Mouse (Mus musculus): ENCODE results near the gene Ssc4d.
A peak's percentile ranks its signal among the peaks of the same experiment; 100 is the strongest.

Ssc4d gene

DNA sequence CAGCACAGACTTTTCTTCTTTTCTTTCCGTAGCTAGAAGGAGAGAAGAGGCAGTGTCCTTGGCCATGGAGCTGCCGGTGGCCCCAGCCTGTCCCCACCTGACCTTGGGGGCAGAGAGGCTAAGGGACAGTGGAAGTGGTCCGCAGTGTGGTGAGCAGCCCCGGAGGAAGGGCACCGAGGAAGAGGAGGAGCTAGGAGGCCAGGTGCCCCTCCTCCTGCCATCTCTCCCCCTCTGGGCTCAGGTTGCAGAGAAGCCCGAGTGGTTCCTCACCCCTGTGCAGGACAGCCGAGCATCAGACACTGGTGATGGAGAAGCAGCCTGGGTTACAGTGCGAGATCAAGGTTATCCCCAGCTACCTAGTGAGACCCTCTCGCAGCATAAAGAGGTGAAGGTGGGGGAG, at the start of gene Ssc4d:
Gene Ssc4d, minus strand, starts transcription at position 167 of the 400 bp plus-strand sequence.
- DNase-seq (ENCODE audit: low spot score), result no peak

DNA sequence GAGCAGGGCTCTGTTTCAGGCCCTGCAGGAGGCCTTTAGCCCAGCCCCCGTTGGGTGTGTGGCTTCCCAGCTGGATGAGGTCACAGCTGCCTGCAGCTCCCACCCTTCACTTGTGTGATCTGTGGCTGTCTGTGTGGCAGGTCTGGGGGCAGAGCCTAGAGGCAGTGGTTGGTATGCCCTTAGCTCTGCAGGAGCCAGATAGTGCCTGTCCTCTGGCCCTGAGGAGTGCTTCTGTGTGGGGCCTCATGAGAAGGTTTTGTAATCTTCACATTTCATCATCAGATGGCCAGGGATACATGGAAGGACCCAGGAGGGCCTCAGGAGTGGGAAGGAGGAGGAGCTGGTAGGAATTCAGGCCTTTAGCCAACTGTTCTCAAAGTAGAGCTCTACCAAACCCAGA, 45.6 kb upstream of the Ssc4d start:
- no peak for DNase-seq (ENCODE audit: low spot score)

DNA sequence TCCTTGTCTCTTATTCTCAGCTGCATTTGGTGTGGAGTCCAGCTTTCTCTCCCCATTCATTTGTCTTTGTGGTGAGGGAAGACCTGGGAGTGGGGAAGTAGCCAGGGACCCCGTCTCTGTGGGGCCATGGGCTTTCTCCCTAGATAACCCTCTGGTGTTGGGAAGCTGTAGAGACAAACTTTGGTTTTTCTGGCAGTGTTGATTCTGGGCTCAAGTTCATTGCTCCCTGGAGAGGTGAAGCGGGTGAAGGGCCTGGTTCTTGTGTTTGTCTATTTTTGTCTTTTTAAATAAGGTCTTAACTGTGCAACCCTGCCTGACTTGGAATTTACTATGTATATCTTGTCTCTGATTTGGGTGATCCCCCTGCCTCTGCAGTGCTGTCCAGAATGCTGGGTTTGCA, 44.4 kb upstream of the Ssc4d start:
- no peak for DNase-seq (ENCODE audit: low spot score)

DNA sequence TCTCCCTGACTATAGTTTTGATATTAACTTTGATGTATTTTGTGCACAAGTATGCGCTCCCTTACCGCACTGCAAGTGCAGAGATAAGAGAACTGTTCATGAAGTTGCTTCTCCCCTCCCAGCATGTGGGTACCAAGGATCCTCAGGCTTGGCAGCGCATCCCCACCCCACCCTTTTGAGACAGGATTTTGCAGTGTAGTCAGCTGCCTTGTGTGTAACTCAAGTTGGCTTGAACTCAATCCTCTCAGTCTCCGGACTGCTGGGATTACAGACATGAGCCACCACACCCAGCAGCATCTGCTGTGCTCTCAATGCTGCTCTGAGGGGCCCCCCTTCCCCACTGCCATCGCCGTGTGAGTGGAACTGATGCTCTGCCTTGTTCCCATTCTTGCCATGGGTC, 42.9 kb upstream of the Ssc4d start:
- DNase-seq (ENCODE audit: low spot score), result no peak

DNA sequence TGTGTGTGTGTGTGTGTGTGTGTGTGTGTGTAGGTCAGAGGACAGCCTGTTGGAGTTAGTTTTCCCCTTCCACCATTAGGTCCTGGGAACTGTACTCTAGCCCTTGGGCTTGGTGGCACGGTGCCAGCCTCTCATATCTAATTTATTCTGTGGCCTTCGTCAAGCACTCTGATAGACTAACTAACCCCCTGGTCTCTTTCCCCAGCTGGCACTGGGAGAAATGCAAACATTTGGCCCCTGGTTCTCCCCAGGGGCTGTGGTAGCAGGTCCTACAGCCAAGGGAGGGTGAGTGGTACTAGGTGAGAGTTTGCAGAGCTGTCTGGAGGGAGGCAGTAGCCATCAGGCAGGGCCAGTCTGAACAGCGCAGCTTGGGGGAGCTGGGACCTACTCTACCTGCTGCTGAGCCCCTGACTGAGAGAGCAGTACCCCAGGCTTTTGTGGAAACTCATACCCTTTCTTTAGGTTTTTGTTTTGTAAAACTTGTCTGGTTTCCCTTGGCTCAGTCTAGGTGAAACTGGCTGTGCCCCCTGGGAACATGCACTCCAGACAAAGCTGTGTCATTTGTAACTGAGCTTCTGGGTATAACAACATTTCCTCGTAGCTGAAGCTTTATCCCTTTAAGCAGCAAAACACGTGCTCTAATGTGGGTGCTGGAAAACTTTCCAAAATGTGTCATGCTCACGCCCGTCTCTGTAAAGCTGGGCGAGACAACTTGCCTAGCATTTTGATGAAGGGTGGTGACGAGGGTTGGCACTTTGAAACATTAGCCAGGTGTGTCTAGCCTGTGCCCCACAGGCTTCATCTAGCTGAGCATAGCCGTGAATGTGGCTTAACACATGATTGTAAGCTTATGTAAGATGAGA, 41.9 kb upstream of the Ssc4d start:
- DNase-seq (ENCODE audit: low spot score), result no peak

DNA sequence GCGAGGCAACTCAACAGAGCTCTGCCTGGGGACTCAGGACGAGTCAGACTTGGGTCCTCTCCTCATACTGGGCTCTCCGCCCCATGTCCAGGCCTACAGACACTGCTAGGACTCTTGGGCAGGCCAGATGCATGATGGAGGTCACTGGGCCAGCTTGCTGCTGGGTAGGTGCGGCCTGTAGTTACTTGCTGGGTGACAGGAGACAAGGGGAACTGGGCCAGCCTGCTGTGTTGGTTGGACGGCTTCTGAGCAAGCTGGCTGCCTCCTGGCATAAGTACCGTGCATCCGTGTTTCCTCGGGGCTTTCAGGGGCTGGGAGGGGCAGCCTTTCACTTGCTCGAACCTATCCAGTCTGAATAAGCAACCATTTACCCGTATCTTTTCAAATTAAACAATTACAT, 41.3 kb upstream of the Ssc4d start:
- no peak for DNase-seq (ENCODE audit: low spot score)

DNA sequence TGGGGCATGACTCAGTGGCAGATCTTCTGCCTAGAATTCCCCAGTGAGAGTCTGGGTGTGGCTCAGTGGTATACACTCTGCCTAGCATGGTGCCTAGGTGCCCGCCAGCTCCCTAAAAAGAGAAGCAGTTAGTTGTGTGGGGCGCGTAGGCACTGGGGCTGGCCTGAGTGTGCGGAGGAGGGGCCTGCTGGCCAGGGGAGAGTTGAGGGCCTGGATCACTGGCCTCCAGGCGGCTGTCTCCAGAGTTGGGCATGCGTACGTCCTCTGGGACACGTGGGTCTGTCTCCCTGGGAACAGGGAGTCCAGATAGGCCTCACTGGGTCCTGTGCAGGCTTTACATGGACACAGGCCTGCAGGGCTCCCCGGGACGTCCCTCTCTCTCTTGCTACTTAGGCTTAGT, 40.5 kb upstream of the Ssc4d start:
- no peak for DNase-seq (ENCODE audit: low spot score)

DNA sequence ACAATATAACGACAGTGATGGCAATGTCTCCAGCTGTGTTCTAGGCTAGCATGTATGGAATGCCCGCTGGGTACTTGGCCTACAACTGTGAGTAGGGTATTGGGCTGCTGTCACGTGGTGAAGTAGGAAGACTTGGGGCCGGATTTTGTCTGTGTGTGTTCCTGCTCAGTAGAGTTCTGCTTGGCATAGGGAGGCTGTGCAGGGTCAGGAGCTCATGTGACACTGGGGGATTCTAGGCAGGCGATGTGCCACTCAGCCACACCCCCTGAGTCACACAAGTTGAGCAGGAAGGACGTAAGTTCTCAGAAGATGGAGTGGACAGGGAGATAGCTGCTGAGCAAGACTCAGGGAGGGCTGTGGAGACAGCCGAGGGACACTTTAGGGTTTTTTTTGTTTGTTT, 33.4 kb upstream of the Ssc4d start:
- no peak for DNase-seq (ENCODE audit: low spot score)

DNA sequence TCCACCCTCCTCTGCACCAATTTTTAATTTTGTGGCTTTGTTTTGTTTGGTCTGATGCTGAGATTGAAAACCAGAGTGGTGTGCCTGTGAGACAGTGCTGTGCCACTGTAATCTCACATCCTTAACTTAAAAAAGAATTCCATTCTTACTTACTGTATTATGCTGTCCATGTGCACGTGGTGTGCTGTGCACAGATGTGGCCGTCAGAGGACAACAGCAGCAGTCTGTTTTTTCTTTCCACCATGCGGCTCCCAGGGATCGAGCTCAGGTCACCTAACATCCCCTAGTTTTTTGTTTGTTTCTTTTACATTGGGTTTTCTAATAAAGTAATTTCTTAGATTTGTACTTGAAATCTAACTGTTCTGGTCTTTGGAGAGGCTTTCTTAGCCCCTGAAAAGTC, 30.2 kb upstream of the Ssc4d start:
- no peak for DNase-seq (ENCODE audit: low spot score)

DNA sequence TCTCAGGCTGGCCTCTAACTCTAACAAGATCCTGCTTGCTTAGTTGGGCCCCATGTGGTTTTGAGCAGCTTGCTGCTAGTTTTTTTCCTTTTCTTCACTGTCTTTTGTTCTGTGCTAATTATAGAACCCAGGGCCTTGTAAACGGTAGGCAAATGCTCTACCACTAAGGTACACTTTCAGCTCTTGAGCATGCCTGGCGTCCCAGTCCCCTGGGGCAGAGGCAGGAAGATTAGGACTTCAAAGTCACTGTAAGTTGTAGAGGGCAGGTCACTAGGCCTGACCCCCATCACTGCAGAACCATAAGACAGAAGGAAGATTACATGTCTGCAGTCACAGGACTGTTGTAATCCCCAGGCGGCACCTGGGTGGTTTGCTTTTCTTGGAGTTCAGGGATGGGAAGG, 28.4 kb upstream of the Ssc4d start:
- DNase-seq (ENCODE audit: low spot score), result no peak

DNA sequence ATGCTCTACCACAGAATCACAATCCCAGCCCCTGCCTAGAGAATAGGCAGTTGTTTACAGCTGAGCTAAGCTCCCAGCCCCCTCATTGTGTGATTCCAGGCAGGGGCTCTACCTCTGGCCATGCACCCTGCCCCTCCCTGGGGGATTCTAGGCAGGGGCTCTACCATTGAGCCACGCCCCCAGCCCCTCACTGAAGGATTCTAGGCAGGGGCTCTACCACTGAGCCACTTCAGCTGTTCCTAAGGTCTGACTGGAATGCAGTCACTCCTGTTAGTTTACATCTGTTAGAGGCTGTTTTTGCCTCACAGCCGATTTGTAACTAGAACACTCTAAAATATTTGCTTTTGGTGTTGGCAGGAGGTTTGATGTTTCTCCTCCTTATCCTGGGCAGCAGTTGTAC, 28.0 kb upstream of the Ssc4d start:
- DNase-seq (ENCODE audit: low spot score), result no peak

DNA sequence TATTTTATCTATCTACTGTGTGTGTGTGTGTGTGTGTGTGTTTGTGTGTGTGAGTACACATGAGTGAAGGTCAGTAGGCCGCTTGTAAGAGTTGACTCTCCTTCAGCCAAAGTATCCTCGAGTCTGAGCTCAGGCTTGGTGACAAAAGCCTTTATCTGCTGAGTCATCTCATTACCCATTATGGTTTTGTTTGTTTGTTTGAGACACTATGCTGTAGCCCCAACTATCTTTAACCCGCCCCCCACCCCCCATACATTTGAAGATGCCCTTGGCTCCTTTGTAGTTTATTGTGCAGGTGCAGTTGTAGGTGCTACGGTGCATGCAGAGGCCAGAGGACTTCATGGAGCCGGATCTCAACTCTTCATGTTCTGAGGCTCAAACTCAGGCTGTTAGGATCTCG, 26.9 kb upstream of the Ssc4d start:
- no peak for DNase-seq (ENCODE audit: low spot score)

DNA sequence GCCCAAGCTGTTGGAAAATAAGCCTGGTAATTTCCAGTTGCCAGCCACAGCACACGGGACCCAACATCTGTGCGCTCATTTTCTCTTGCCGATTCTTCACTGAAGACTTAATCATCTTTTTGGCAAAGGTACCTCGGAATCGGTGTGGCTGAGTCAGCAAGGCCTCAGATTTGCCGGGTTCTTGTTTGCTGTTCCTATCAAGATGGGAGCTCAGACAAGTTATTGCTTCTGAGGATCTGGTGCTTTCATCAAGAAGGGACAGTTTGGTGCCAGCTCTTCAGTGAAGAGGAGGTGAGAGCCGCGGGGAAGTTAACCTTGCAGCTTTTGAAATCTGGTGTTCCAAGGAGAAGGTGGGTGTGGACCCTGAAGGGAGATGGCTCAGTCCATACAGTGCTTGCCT, 21.8 kb upstream of the Ssc4d start:
- DNase-seq (ENCODE audit: low spot score), result no peak

DNA sequence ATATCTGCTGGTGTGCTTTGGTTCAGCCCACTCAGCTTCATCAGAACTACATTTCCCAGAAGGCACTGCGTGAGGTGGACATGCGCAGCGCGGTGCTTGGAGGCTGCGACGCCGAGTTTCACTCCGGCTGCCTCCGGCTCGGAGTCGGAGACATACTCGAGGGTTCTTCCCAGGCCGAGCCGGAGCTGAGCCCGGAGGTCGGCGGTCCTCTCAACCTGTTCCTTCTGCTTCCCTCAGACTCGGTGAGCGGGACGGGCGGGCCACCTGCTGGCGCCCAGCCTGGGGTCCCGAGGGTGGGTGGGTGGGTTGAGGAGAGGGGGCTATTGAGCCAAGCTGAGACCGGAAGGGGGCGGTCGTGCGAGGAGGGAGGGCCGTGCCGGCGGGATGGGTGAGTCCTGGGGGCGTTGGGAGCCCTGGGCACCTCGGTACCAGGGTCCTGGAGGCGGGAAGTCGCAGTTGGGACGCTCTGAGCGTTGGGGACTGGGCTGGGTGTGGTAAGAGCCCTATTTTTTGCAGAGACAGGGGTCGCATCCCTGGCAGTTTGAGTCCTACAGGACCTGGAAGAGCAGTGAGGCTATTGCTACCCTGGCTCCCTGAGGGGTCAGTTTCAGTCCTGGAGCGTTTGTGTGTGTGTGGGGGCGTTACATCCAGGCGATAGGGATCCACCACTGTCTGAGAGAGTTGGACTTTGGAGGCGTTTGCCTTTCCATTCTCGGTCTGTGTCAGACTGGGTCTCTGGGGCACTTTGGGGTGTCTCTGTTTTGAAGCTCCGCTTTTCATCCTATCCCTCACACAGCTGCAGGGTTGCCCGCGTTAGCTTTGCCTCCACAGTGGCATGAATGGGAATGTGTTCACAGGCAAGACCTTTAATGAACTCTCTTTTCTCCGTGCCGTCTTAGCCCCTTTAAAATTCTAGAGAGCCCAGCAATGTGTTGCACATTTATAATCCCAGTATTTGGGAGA, 20.7 kb upstream of the Ssc4d start, which contains the start of gene Dtx2:
Gene Dtx2, plus strand, starts transcription at position 76 of the 963 bp plus-strand sequence.
- DNase-seq (ENCODE audit: low spot score), result peak; percentile 94

DNA sequence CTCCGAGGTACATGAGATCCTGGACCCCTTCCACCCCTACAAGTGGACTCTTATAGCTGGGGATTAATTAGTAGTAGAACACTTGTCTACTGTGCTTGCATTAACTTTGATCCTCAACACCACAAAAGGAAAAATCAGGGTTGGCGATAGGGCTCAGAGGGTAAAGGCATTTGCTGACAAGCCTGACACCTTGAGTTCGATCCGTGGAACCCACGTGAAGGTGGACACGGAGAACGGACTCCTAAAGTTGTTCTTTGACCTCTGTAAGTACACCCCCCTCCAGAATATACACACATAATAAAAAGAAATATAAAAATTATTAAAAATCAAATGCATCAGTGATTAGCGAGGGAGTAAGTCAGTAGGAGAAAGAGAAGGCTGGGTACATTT, 20.0 kb upstream of the Ssc4d start:
- no peak for DNase-seq (ENCODE audit: low spot score)

DNA sequence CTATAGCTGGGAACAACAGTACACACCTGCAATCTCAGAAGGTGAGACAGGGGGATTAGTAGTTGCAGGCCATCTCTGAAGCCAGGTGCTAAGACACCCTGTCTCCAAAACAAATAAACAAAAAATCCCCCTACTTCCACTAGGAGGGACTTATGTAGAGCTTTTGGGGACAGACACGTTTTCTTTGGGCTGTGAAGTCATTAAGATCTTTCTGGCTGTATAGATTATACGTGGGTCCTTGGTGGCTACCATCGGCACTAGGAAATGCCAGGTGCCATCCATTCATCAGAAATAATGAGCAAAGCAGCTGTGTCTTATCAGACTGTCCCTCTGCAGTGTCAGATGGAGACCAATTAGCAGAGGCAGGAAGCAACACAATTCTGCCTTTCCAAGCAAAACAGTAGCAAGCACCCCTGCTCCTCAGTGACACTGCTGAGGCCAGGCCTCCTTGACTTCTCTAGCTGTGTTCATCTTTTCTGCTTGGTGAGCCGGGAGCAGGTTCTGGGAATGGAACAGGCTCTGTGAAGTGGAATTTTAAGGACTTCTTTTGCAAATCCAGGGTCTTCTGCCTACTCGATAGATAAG, 19.1 kb upstream of the Ssc4d start:
- no peak for DNase-seq (ENCODE audit: low spot score)

DNA sequence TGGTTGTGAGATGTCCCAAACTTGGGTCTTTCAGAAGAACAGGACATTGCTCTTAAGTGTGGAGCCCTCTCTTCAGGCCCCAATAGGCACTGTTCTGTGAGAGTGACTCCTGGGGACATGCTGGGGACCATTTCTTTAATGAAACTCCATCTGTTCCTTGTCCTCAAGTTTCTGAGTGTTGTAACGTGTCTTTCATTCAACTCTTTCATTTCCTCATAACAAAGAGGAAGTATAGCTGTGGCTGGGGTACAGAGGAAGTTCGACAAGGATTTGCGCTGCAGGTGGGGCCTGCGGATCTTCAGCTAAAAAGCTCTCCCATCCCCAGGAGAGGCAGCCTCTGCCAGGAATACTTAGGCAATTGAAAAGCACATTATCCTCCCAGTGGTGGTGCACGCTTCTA, 16.3 kb upstream of the Ssc4d start:
- no peak for DNase-seq (ENCODE audit: low spot score)

DNA sequence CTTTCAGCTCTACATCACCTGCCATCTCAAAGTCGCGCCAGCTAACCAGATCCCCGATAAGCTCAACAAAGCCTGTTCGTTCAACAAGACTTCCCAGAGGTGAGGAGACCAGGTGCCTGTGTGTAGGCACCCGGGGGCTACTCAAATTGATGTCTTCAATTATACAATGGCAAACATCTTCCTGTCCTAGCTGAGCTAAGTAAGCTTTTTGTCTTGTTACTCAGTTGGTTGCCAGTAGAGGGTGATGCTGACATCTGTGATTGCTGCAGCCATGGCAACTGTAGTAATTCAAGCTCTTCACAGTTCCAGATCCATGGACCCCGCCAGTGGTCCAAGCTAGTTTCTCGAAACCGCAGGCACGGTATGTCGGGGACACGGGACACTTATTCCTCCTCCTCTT, 12.9 kb upstream of the Ssc4d start:
- DNase-seq (ENCODE audit: low spot score), result peak; percentile 43

DNA sequence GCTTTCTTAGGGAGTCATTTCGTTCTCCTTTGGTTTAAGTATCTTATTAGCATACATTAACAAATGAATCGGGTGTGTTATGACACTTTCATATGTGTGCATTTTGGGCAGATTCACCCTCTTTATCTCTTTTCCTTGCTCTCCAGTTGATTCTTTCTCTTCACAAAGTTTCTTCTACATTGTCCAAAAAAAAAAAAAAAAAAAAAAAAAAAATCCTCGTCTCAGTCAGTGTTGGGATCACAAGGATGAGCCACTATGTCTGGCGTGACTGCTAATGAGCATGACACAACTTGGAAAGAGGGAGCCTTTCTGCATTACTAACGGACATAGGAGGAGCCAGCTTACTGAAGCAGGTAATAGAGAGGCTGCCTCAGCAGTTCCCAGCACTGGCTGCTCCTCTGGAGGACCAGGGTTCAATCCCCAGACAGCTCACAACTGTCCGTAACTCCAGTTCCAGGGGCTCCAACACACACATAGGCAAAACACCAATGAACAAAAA, 10.3 kb upstream of the Ssc4d start:
- DNase-seq (ENCODE audit: low spot score), result no peak

DNA sequence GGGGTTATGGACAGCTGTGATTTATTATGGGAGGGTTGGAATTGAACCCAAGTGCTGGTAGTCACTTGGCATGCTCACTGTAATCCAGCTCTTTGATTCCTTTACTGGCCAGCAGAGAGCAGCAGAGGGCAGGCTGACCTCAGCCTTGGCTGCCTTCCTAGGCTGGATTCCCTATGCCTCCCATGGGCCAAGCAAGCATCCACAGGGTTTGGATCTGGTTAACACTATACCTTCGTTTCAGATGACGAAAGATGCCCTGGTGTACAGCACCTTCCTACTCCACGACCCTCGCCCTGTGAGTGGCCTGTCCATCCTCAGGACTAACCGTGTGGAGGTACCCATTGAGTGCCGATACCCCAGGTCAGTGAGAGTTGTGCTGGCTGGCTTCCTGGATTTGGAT, 8.1 kb upstream of the Ssc4d start:
- peak; percentile 87 for DNase-seq (ENCODE audit: low spot score)

DNA sequence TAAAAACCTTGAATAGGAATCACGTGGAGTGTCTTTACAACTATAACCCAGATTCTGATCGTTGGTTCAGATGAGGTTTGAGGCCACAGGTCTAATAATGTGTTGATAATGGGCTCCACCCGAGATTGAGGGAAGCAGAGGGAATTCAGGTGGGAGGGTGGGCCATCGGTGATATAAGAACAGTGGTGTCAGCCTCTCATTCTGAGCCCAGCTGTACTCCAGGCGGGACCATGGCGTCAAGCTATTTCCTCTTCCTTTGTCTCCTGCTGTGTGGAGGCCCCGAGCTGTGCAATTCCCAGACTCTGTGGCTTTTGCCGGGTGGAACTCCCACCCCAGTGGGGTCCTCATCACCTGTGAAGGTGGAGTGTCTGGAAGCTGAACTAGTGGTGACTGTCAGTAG, 5.6 kb upstream of the Ssc4d start, which contains the start of gene Zp3:
Gene Zp3, plus strand, starts transcription at position 196 of the 400 bp plus-strand sequence.
- no peak for DNase-seq (ENCODE audit: low spot score)

DNA sequence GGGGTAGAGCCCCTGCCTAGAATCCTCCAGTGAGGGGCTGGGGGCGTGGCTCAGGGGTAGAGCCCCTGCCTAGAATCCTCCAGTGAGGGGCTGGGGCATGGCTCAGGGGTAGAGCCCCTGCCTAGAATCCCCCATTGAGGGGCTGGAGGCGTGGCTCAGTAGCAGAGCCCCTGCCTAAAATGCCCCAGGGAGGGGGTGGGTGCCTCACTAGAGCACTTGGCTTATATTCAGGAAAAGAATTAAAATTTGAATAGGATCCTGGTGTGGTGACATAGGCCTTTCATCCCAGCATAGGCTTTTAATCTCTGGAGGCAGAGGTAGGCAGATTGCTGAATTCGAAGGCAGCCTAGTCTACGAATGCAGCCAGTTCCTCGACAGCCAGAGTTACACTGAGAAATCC, 5.0 kb upstream of the Ssc4d start:
- no peak for DNase-seq (ENCODE audit: low spot score)
